Mouse (Mus musculus) T-cell, adult 2 months (primary cell): ENCODE data around the gene Cask.

Experiments
- DNase-seq: peaks from one replicate; pipeline ENCODE4 v3.0.0; 2022; ENCODE audit warnings: low spot score

Cask gene

GRCm38 (mm10) chrX:13513864-13514263, 337.3 kb downstream of the Cask start:
- DNase-seq = no peak

DNA sequence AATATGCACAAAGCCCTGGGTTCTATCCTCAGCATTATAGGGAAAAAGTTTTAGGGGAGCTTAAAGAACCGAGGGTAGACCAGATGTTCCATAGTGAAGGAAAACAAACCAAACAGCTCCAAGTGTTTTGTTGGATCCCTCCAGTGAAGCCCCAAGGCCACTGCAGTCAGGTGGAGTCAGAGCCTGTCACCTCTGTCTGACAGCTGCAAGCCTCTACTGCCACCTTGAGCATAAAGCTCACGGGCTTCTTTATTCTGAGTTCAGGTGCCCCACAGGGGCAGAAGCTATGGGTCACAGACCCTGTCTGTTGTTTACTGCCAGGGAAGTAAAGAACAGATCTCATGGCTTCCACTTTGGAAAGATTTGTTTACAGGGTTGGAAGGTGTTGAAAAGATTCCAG, 338.0 kb downstream of the Cask start:
- no peak for DNase-seq

GRCm38 (mm10) chrX:13506376-13506775, 344.8 kb downstream of the Cask start:
- no peak for DNase-seq

- no peak for DNase-seq
Measured at GRCm38 (mm10) chrX:13504389-13504788, 346.8 kb downstream of the Cask start.

DNA sequence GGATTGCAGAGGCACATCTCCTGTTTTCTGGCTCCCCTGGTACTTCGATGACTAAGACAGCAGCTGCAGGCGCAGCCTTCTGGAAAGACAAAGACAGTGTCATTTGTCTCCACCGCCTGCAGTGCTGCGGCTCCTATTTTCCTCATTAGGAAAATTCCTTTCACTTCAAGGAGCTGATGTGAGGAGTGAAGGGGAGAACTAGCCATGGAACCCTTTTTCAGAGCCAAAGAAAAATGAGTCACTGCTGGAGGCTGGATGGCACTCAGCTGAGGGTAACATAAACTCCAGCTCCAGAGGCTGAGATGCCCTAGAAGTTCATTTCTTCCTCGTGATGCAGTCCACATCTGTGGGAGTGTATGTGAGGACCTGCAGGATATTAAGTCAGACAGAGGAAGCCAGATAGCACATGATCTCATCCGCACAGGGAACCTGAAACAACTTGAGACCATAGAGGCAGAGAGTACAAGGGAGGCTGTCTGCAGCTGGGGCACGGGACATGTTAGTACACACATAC, 348.2 kb downstream of the Cask start:
- DNase-seq = no peak

- no peak for DNase-seq
Measured at GRCm38 (mm10) chrX:13500284-13500683, 350.9 kb downstream of the Cask start.

DNA sequence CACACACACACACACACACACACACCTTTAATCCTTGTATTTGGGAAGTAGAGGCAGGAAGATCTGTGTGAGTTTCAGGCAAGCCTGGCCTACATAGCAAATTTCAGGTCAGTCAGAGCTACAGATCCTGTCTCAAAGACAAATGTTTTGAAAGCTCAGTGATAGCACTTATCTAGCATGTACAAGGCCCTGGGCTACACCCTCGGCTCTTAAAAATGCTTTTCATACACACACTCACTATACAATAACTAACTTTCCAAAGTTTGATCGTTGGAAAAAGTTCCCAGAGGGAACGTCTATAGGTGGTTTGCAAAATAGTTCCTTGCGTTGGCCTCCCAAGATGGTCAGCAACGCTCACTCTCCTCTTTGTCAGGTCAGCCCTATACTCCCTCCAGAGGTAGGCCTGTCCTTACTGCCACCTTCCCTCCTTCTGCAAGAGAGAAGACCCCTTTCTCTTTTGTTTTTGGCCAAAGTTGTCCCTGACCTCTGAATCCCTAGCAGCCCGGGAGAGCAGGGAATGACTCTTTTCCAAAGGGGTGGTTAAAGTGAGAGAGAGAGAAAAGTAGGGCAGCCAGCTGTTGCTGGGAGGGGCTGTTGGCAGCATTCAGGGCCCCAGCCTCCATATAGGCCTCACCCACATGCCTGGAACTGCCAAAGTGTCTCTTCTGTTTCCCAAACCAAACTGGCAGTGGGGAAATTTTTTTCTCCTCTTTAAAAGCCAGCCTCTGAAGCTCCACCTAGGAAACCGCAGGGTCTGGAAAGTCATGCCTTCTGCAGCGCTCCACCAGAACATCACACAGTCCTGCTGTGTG, 356.1 kb downstream of the Cask start:
- DNase-seq = no peak

GRCm38 (mm10) chrX:13492922-13493321, 358.2 kb downstream of the Cask start:
- no peak for DNase-seq

DNA sequence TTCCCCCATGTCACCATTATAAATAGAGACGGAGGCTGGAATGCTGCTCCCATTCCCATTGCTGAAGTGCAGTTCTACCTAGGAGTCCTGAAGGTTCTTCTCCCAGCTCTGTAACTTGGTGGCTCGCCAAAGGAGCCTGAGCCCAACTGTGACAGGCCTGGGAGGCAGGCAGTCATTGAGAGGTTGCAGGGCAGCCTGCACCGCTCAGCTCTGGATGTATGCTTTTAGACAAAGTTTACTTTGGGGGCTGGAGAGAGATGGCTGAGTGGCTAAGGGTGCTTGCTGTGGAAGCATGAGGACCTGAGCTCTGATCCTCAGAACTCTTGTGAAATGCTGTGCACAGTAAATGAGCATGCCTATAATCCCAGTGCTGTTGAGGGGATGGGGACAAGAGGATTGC, 360.2 kb downstream of the Cask start:
- DNase-seq = no peak

DNA sequence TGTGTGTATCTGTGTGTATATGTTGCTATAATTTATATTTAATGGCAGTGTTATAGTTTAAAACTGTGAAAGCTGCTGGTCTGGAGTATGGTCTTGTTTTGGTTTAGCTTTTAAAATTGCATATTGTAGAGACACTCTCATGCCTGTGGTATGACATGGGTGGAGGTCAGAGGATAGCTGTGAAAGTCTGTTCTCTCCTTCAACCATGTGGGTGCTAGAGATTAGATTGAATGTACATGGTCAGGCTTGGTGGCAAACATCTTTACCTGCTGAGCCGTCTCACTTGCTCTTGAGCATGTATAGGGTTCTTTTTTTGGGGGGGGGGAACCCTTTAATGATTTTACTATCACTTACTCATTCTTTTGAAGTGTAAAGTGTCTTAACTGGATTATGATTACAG, 361.4 kb downstream of the Cask start:
- DNase-seq = no peak

DNA sequence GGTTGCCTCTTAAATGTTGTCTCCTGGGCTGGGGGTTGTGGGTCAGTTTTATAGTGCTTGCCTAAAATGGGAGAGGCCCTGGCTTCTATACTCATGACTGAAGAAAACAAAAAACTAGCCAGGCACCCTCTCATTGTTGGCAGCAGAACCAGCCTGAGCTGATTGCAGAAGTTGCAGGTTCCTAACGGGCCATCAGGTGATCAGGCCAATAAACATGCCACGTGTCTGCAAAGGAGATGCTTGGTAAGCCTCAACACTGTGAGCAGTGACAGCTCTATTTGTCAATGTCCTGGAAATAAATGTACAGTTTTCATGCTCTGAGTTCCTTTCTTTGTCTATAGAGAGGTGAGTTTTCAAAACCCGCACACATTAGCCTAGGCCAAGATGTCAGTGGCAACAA, 362.2 kb downstream of the Cask start:
- DNase-seq = no peak

DNA sequence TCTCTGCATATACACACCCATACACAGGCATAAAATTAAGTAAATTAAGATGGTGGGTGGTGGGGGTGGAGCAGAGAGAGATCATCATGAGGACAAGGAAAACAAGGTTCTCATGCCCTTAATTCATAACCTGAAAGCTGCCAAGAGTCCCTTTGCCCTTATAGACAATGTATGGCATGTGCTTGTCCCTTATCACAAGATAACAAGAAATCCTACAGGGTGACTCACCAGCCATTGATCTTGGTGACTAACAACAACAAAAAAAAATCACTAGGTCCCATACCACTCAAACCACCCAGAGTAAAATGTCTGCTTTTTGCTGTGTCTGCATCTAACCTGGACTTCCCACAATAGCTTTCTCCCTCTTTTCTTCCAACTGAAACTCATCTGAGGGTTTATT, 366.7 kb downstream of the Cask start:
- no peak for DNase-seq

GRCm38 (mm10) chrX:13482576-13482975, 368.6 kb downstream of the Cask start:
- no peak for DNase-seq

GRCm38 (mm10) chrX:13479570-13479969, 371.6 kb downstream of the Cask start:
- DNase-seq = no peak

- DNase-seq = no peak
Measured at GRCm38 (mm10) chrX:13478298-13478697, 372.9 kb downstream of the Cask start.

- no peak for DNase-seq
Measured at GRCm38 (mm10) chrX:13477596-13477995, 373.6 kb downstream of the Cask start.

DNA sequence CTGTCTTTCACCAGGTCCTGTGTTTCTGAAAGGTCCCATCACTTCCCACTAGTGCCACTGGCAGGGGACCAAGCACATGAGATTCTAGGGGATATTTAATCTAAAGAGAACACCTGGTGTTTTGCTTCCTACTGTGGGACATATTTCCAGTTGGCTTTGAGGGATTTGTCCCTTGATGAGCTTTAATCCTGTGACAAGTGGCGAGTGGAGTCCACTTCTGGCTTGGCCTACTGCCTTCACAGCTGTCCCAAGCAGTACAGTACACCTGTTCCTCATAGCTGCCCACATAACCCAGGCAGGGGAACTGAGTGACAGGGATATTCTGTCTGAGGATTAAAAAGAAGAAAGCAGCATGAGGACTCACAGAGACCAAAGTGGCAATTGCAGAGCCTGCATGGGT, 375.8 kb downstream of the Cask start:
- DNase-seq = no peak

DNA sequence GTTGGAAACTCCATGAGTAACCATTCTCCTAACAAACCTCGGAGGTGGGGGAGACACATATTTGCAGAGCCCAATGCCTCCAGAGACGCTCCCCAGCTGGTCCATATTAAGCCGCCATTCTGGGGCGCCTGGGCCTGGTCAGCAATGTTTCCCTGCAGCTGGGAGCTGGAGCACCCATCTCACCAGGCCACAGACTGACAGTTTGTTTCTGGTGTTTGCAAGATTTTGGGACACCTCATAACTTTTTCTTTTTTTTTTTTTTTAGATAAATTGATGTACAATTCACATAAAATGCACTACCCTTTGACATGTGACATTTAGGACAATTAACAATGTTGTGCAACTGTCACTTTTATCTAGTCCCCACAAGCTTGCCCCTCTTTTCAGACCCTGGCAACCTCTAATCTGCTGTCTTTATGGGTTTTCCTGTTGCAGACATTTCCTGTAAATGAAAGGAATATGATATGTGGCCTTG, 378.4 kb downstream of the Cask start:
- DNase-seq = no peak

GRCm38 (mm10) chrX:13471925-13472324, 379.2 kb downstream of the Cask start:
- DNase-seq = no peak

GRCm38 (mm10) chrX:13469160-13470116, 381.7 kb downstream of the Cask start:
- no peak for DNase-seq

DNA sequence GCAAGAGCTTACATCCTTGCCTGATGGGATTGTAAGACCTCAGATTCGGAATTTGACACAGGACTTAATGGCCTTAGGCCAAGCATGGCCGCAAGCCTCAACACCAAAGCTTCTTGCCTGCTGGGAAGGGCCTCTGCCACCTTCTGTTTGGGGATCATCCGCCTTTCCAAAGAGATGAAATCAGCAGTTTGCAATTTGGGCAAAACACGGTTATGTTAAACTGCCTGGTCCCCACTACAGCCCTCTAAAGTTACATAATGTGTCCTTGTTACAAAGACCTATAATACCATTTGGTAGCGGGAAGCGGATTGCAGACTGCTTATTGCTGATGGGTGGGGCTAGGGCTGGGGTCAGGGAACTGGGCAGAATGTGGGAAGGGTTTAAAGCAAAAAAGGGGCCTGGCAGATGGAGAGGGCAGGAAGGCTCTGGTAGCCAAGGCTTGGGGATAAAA, 384.0 kb downstream of the Cask start:
- DNase-seq = no peak
